Mouse (Mus musculus) small intestine, adult 2 months (tissue): ENCODE data around the gene Sept6. TPM values are rescaled to one million over a fixed set of nuclear protein-coding genes. Genes with fewer than 3 reads are reported as not detected.

Experiments
- H3K27ac ChIP-seq: fragments of 200-500 bp; 2 replicates; pipeline ENCODE4 v1.5.1; 2012; ENCODE audit warnings: low read depth, low read length, control low read depth, inconsistent platforms; ENCODE audit not compliant: insufficient read depth
- H3K27me3 ChIP-seq: fragments of 200-500 bp; 2 replicates; pipeline ENCODE4 v1.6.1; 2012; ENCODE audit warnings: mild to moderate bottlenecking, moderate library complexity, low read length, inconsistent platforms; ENCODE audit not compliant: control insufficient read depth, insufficient read depth
- H3K36me3 ChIP-seq: fragments of 200-500 bp; 2 replicates; pipeline ENCODE4 v1.6.1; 2012; ENCODE audit warnings: mild to moderate bottlenecking, low read length, control low read depth, inconsistent platforms; ENCODE audit not compliant: control insufficient read depth, insufficient read depth
- H3K4me1 ChIP-seq: fragments of 200-500 bp; 2 replicates; pipeline ENCODE4 v1.6.1; 2012; ENCODE audit warnings: low read length, inconsistent platforms, mixed read lengths; ENCODE audit not compliant: control insufficient read depth, insufficient read depth, insufficient read length
- H3K4me3 ChIP-seq: fragments of 200-500 bp; 2 replicates; pipeline ENCODE4 v1.5.1; 2012; ENCODE audit warnings: low read depth, mild to moderate bottlenecking, control low read depth, inconsistent platforms, low read length, moderate library complexity
- CTCF ChIP-seq: fragments of 200-500 bp; IDR thresholded peaks from 2 replicates; pipeline ENCODE4 v1.5.1; 2012; ENCODE audit warnings: low read depth, mild to moderate bottlenecking, control low read depth, inconsistent platforms, low read length, moderate library complexity, mixed read lengths; ENCODE audit not compliant: insufficient replicate concordance, insufficient read length; ENCODE audit errors: extremely low read depth
- POLR2A ChIP-seq: fragments of 200-500 bp; IDR thresholded peaks from 2 replicates; pipeline ENCODE4 v1.6.1; 2012; ENCODE audit warnings: low read depth, mild to moderate bottlenecking, control low read depth, inconsistent platforms, low read length, moderate library complexity
- WGBS: fragments of 180-500 bp; shearing (Covaris S2); methylation state at CpG from one replicate; pipeline ENCODE4 v1.1.7; 2018; 5-methylcytosine and 5-hydroxymethylcytosine counted together
- polyA plus RNA-seq: library from polyadenylated mRNA; depleted of rRNA; stranded (reverse); fragments of >200 nt; gene quantifications from 2 replicates; pipeline ENCODE4 v1.2.3, GENCODE M21; 2012

Gene Sept6
- polyA plus RNA-seq, 1 experiment = 4.0 TPM

GRCm38 (mm10) chrX:36956674-36957073 lies 34.9 kb downstream of the Sept6 start:
- no peaks in the 10 kb centered on the region for H3K4me1 ChIP-seq
- no peaks in the 10 kb centered on the region for H3K27me3 ChIP-seq
- no peak for TF ChIP-seq POLR2A
- no peak overlapping the region for H3K27ac ChIP-seq
- 57% methylated on average over 2 of the region's 2 CpGs for WGBS
- H3K4me3 ChIP-seq = no peak overlapping the region
- no peaks in the 10 kb centered on the region for H3K36me3 ChIP-seq

- Histone ChIP-seq H3K27me3 (no peaks in the 10 kb centered on the region), H3K4me3 (no peak overlapping the region), H3K27ac (no peak overlapping the region), H3K4me1 (peaks cover 1% of the 10 kb centered on the region; the same call in 1 of the 2 replicates), H3K36me3 (no peaks in the 10 kb centered on the region)
- TF ChIP-seq POLR2A (no peak), CTCF (no peak)
- WGBS = 86% methylated on average over 3 of the region's 3 CpGs
These were observed 50.5 kb downstream of the Sept6 start for GRCm38 (mm10) chrX:36941106-36941505.

- H3K4me1 ChIP-seq = peaks cover 1% of the 10 kb centered on the region; the same call in 1 of the 2 replicates
- 37% methylated on average over 4 of the region's 4 CpGs for WGBS
- H3K4me3 ChIP-seq = no peak overlapping the region
- H3K27ac ChIP-seq = no peak overlapping the region
- TF ChIP-seq POLR2A (no peak), CTCF (no peak)
- no peaks in the 10 kb centered on the region for H3K36me3 ChIP-seq
- H3K27me3 ChIP-seq = no peaks in the 10 kb centered on the region
These were observed 51.7 kb downstream of the Sept6 start for GRCm38 (mm10) chrX:36939806-36940413.

- H3K27me3 ChIP-seq = no peaks in the 10 kb centered on the region
- H3K4me1 ChIP-seq = peaks cover 1% of the 10 kb centered on the region; the same call in 1 of the 2 replicates
- no peak overlapping the region for H3K27ac ChIP-seq
- H3K36me3 ChIP-seq = no peaks in the 10 kb centered on the region
- WGBS = 85% methylated on average over 7 of the region's 7 CpGs
- no peak overlapping the region for H3K4me3 ChIP-seq
- TF ChIP-seq CTCF = no peak
- no peak for TF ChIP-seq POLR2A
These were observed 56.1 kb downstream of the Sept6 start for GRCm38 (mm10) chrX:36935326-36935966.

- no peak overlapping the region for H3K4me3 ChIP-seq
- TF ChIP-seq POLR2A (no peak), CTCF (no peak)
- H3K4me1 ChIP-seq = no peaks in the 10 kb centered on the region
- no peaks in the 10 kb centered on the region for H3K36me3 ChIP-seq
- 36% methylated on average over 1 of the region's 1 CpGs for WGBS
- no peak overlapping the region for H3K27ac ChIP-seq
- H3K27me3 ChIP-seq = no peaks in the 10 kb centered on the region
These were observed 61.0 kb downstream of the Sept6 start for GRCm38 (mm10) chrX:36930574-36930973.

- TF ChIP-seq POLR2A = no peak
- Histone ChIP-seq H3K36me3 (no peaks in the 10 kb centered on the region), H3K27ac (no peak overlapping the region), H3K4me1 (no peaks in the 10 kb centered on the region), H3K27me3 (no peaks in the 10 kb centered on the region), H3K4me3 (no peak overlapping the region)
- 64% methylated on average over 4 of the region's 4 CpGs for whole genome bisulfite sequencing
These were observed 61.9 kb downstream of the Sept6 start for GRCm38 (mm10) chrX:36929694-36930093.

- Histone ChIP-seq H3K27me3 (no peaks in the 10 kb centered on the region), H3K27ac (no peak overlapping the region), H3K4me3 (no peak overlapping the region), H3K36me3 (no peaks in the 10 kb centered on the region), H3K4me1 (no peaks in the 10 kb centered on the region)
- no peak for TF ChIP-seq CTCF
- TF ChIP-seq POLR2A = no peak
- 78% methylated on average over 4 of the region's 4 CpGs for WGBS
These were observed 62.8 kb downstream of the Sept6 start for GRCm38 (mm10) chrX:36928791-36929190.

GRCm38 (mm10) chrX:36921346-36921745 lies 70.2 kb downstream of the Sept6 start:
- Histone ChIP-seq H3K27ac (no peak overlapping the region), H3K27me3 (no peaks in the 10 kb centered on the region), H3K4me3 (no peak overlapping the region), H3K4me1 (no peaks in the 10 kb centered on the region), H3K36me3 (no peaks in the 10 kb centered on the region)
- 85% methylated on average over 4 of the region's 4 CpGs for WGBS
- no peak for TF ChIP-seq CTCF
- TF ChIP-seq POLR2A = no peak
